Mouse (Mus musculus): ENCODE data around the gene Ap3m1. TPM values are rescaled to one million over a fixed set of nuclear protein-coding genes. Genes with fewer than 3 reads are reported as not detected.

Ap3m1 gene
- polyA plus RNA-seq, 1 experiment from 2014 or later: 92.4 TPM

- Histone ChIP-seq H3K9me3 (no peaks in the 10 kb centered on the region), H3K27me3 (no peaks in the 10 kb centered on the region), H3K27ac (no peak overlapping the region), H3K4me3 (no peak overlapping the region), H3K9ac (no peak overlapping the region), H3K4me1 (replicated peaks) (no peaks in the 10 kb centered on the region), H3K36me3 (peaks cover 78% of the 10 kb centered on the region), H3K4me2 (no peak overlapping the region)
- no peak for ATAC-seq (ENCODE audit: low FRiP score)
- 94% methylated on average over 4 of the region's 4 CpGs for WGBS
Measured at GRCm38 (mm10) chr14:21034271-21034670, 18.0 kb downstream of the Ap3m1 start.

- H3K9ac ChIP-seq: no peak overlapping the region
- H3K36me3 ChIP-seq: peaks cover 74% of the 10 kb centered on the region
- no peaks in the 10 kb centered on the region for H3K27me3 ChIP-seq
- H3K9me3 ChIP-seq: no peaks in the 10 kb centered on the region
- H3K4me2 ChIP-seq: no peak overlapping the region
- H3K27ac ChIP-seq: no peak overlapping the region
- no peak for ATAC-seq (ENCODE audit: low FRiP score)
- no peak overlapping the region for H3K4me3 ChIP-seq
- H3K4me1 ChIP-seq (replicated peaks): no peaks in the 10 kb centered on the region
- WGBS: 64% methylated on average over 6 of the region's 6 CpGs
Measured at GRCm38 (mm10) chr14:21031783-21032511, 20.4 kb downstream of the Ap3m1 start.

- peaks cover 77% of the 10 kb centered on the region for H3K36me3 ChIP-seq
- WGBS: 91% methylated on average over 11 of the region's 11 CpGs
- H3K9ac ChIP-seq: no peak overlapping the region
- no peak overlapping the region for H3K4me2 ChIP-seq
- no peak for ATAC-seq (ENCODE audit: low FRiP score)
- H3K9me3 ChIP-seq: no peaks in the 10 kb centered on the region
- H3K4me1 ChIP-seq (replicated peaks): no peaks in the 10 kb centered on the region
- H3K4me3 ChIP-seq: no peak overlapping the region
- no peaks in the 10 kb centered on the region for H3K27me3 ChIP-seq
- H3K27ac ChIP-seq: no peak overlapping the region
Measured at GRCm38 (mm10) chr14:21029025-21029659, 23.2 kb downstream of the Ap3m1 start.

- Histone ChIP-seq H3K27ac (no peak overlapping the region), H3K27me3 (no peaks in the 10 kb centered on the region), H3K4me2 (no peak overlapping the region), H3K36me3 (peaks cover 71% of the 10 kb centered on the region), H3K9ac (no peak overlapping the region), H3K9me3 (no peaks in the 10 kb centered on the region), H3K4me3 (no peak overlapping the region), H3K4me1 (replicated peaks) (no peaks in the 10 kb centered on the region)
- no peak for ATAC-seq (ENCODE audit: low FRiP score)
Measured at GRCm38 (mm10) chr14:21027542-21027941, 24.8 kb downstream of the Ap3m1 start.

- no peak overlapping the region for H3K4me2 ChIP-seq
- H3K27me3 ChIP-seq: no peaks in the 10 kb centered on the region
- H3K4me1 ChIP-seq (replicated peaks): no peaks in the 10 kb centered on the region
- no peaks in the 10 kb centered on the region for H3K9me3 ChIP-seq
- WGBS: 87% methylated on average over 8 of the region's 8 CpGs
- no peak overlapping the region for H3K9ac ChIP-seq
- no peak overlapping the region for H3K27ac ChIP-seq
- H3K36me3 ChIP-seq: peaks cover 47% of the 10 kb centered on the region
- no peak overlapping the region for H3K4me3 ChIP-seq
- no peak for ATAC-seq (ENCODE audit: low FRiP score)
Measured at GRCm38 (mm10) chr14:21020435-21020834, 31.9 kb downstream of the Ap3m1 start.

GRCm38 (mm10) chr14:21018977-21019376 lies 33.3 kb downstream of the Ap3m1 start:
- ATAC-seq (ENCODE audit: low FRiP score): peak; percentile 71; the same call in 1 of the 2 replicates

GRCm38 (mm10) chr14:21017871-21018270 lies 34.4 kb downstream of the Ap3m1 start:
- ATAC-seq (ENCODE audit: low FRiP score): no peak
- 95% methylated on average over 5 of the region's 5 CpGs for WGBS
- no peaks in the 10 kb centered on the region for H3K27me3 ChIP-seq
- no peaks in the 10 kb centered on the region for H3K9me3 ChIP-seq
- peaks cover 38% of the 10 kb centered on the region for H3K36me3 ChIP-seq
- H3K4me1 ChIP-seq (replicated peaks): no peaks in the 10 kb centered on the region
- no peak overlapping the region for H3K27ac ChIP-seq
- no peak overlapping the region for H3K4me3 ChIP-seq
- no peak overlapping the region for H3K9ac ChIP-seq
- no peak overlapping the region for H3K4me2 ChIP-seq

More at GRCm38 (mm10) chr14:21018977-21019376, 33.3 kb downstream of the Ap3m1 start:
- H3K4me2 ChIP-seq: no peak overlapping the region
- no peak overlapping the region for H3K4me3 ChIP-seq
- no peak overlapping the region for H3K9ac ChIP-seq
- H3K36me3 ChIP-seq: peaks cover 40% of the 10 kb centered on the region
- 53% methylated on average over 3 of the region's 3 CpGs for WGBS
- no peaks in the 10 kb centered on the region for H3K4me1 ChIP-seq (replicated peaks)
- H3K9me3 ChIP-seq: no peaks in the 10 kb centered on the region
- H3K27me3 ChIP-seq: no peaks in the 10 kb centered on the region
- H3K27ac ChIP-seq: no peak overlapping the region

GRCm38 (mm10) chr14:21013800-21014334 lies 38.4 kb downstream of the Ap3m1 start:
- H3K27me3 ChIP-seq: no peaks in the 10 kb centered on the region
- WGBS: 91% methylated on average over 5 of the region's 5 CpGs
- no peak overlapping the region for H3K27ac ChIP-seq
- ATAC-seq (ENCODE audit: low FRiP score): no peak
- no peaks in the 10 kb centered on the region for H3K4me1 ChIP-seq (replicated peaks)
- H3K9ac ChIP-seq: no peak overlapping the region
- peaks cover 20% of the 10 kb centered on the region for H3K36me3 ChIP-seq
- no peak overlapping the region for H3K4me3 ChIP-seq
- H3K9me3 ChIP-seq: no peaks in the 10 kb centered on the region
- no peak overlapping the region for H3K4me2 ChIP-seq

GRCm38 (mm10) chr14:20999617-21000016 lies 52.7 kb downstream of the Ap3m1 start:
- no peak overlapping the region for H3K4me2 ChIP-seq
- no peaks in the 10 kb centered on the region for H3K9me3 ChIP-seq
- no peak overlapping the region for H3K9ac ChIP-seq
- H3K4me3 ChIP-seq: no peak overlapping the region
- H3K27ac ChIP-seq: no peak overlapping the region
- H3K4me1 ChIP-seq (replicated peaks): 0 out of 2 replicates have a peak, but pooled peaks cover 3% of the 10 kb centered on the region
- H3K27me3 ChIP-seq: no peaks in the 10 kb centered on the region
- no peak for ATAC-seq (ENCODE audit: low FRiP score)
- 89% methylated on average over 4 of the region's 4 CpGs for WGBS
- H3K36me3 ChIP-seq: peaks cover 12% of the 10 kb centered on the region

GRCm38 (mm10) chr14:20997548-20997947 lies 54.8 kb downstream of the Ap3m1 start:
- Histone ChIP-seq H3K4me2 (no peak overlapping the region), H3K9ac (no peak overlapping the region), H3K27ac (no peak overlapping the region), H3K4me1 (replicated peaks) (0 out of 2 replicates have a peak, but pooled peaks cover 3% of the 10 kb centered on the region), H3K4me3 (no peak overlapping the region), H3K36me3 (peaks cover 9% of the 10 kb centered on the region; the same call in 1 of the 2 replicates), H3K27me3 (no peaks in the 10 kb centered on the region), H3K9me3 (no peaks in the 10 kb centered on the region)
- no peak for ATAC-seq (ENCODE audit: low FRiP score)
- WGBS: 39% methylated on average over 3 of the region's 3 CpGs

- no peak overlapping the region for H3K4me2 ChIP-seq
- H3K36me3 ChIP-seq: peaks cover 14% of the 10 kb centered on the region
- H3K27me3 ChIP-seq: no peaks in the 10 kb centered on the region
- H3K4me3 ChIP-seq: no peak overlapping the region
- H3K9me3 ChIP-seq: no peaks in the 10 kb centered on the region
- H3K27ac ChIP-seq: no peak overlapping the region
- WGBS: 76% methylated on average over 5 of the region's 5 CpGs
- 0 out of 2 replicates have a peak, but pooled peaks cover 3% of the 10 kb centered on the region for H3K4me1 ChIP-seq (replicated peaks)
- ATAC-seq (ENCODE audit: low FRiP score): no peak
- H3K9ac ChIP-seq: no peak overlapping the region
Measured at GRCm38 (mm10) chr14:20996361-20996760, 55.9 kb downstream of the Ap3m1 start.

GRCm38 (mm10) chr14:20995497-20995896 lies 56.8 kb downstream of the Ap3m1 start:
- Histone ChIP-seq H3K4me1 (replicated peaks) (0 out of 2 replicates have a peak, but pooled peaks cover 3% of the 10 kb centered on the region), H3K27ac (no peak overlapping the region), H3K27me3 (no peaks in the 10 kb centered on the region), H3K4me3 (no peak overlapping the region), H3K9ac (no peak overlapping the region), H3K4me2 (no peak overlapping the region), H3K36me3 (peaks cover 10% of the 10 kb centered on the region; the same call in 1 of the 2 replicates), H3K9me3 (no peaks in the 10 kb centered on the region)
- no peak for ATAC-seq (ENCODE audit: low FRiP score)
- WGBS: 92% methylated on average over 2 of the region's 2 CpGs
